ENCODE assay signal across 19 mouse cellular contexts in the genomic region with DNA sequence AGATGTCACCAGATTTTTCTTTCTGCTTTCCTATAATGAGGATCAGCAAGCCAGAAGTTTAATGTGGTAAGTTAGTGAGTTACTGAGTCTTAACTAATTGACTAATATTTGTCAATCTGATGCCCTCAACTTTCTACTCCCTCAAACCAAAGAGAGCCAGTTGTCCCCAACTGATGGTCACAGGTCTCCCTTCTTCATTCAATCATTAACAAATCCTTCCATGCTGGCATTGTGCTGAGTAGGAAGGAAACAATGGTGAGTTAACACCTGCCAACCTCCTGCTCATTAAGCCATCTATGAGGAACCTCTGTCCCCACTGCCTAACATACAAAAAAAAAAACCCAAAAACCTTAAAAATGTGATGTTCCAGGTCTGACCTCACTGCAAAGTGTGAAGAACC.
"Had no signal": no experiment of that assay in that cellular context is flagged by ENCODE, and none has a peak within 500 bp of the region (broad histone marks: within the 10 kb centered on the region; RNA-seq: fewer than 3 reads in every experiment).

No protein-coding gene starts in this region.

- ATAC-seq: hindbrain, postnatal 0 days; intestine, embryonic 16.5 days; liver, embryonic 12.5 days had no signal

- H3K27ac ChIP-seq: gastrocnemius, adult 2 months; heart, adult 2 months; heart, embryonic 13.5 days; heart, embryonic 15.5 days; hindbrain, embryonic 13.5 days; hindbrain, embryonic 15.5 days; hindbrain, postnatal 0 days; layer of hippocampus, adult 2 months; left cerebral cortex, adult 2 months; limb, embryonic 10.5 days; limb, embryonic 12.5 days; liver, embryonic 12.5 days; liver, embryonic 14.5 days had no signal

- H3K9ac ChIP-seq: heart, embryonic 13.5 days; heart, embryonic 15.5 days; hindbrain, embryonic 13.5 days; hindbrain, embryonic 15.5 days; limb, embryonic 12.5 days; liver, embryonic 12.5 days; liver, embryonic 14.5 days had no signal

- H3K4me2 ChIP-seq: heart, embryonic 11.5 days; heart, embryonic 13.5 days; heart, embryonic 15.5 days; hindbrain, embryonic 13.5 days; hindbrain, embryonic 15.5 days; limb, embryonic 12.5 days; liver, embryonic 12.5 days had no signal

- H3K36me3 ChIP-seq: heart, embryonic 13.5 days; hindbrain, embryonic 15.5 days had no signal

- DNase-seq: gastrocnemius, adult 2 months; gastrocnemius, postnatal 10 days; gastrocnemius, postnatal 25 days; heart, adult 2 months; heart, postnatal 14 days; heart, postnatal 36 days had no signal

- H3K9me3 ChIP-seq: heart, embryonic 13.5 days; heart, embryonic 15.5 days; hindbrain, embryonic 13.5 days; hindbrain, embryonic 15.5 days; limb, embryonic 10.5 days; limb, embryonic 12.5 days; liver, embryonic 12.5 days had no signal

- H3K27me3 ChIP-seq: heart, embryonic 13.5 days; heart, embryonic 15.5 days; hindbrain, embryonic 13.5 days; hindbrain, embryonic 15.5 days; limb, embryonic 12.5 days; liver, embryonic 12.5 days had no signal

- H3K4me3 ChIP-seq: gastrocnemius, adult 2 months; heart, adult 2 months; heart, embryonic 13.5 days; heart, embryonic 15.5 days; hindbrain, embryonic 13.5 days; hindbrain, embryonic 15.5 days; layer of hippocampus, adult 2 months; left cerebral cortex, adult 2 months; limb, embryonic 10.5 days; limb, embryonic 12.5 days; liver, embryonic 12.5 days had no signal

- H3K4me1 ChIP-seq: hindbrain, embryonic 15.5 days had no signal
